Mouse (Mus musculus) CH12.LX (cell line): ENCODE measurements around the gene Cc2d1a. TPM values are rescaled to one million over a fixed set of nuclear protein-coding genes. Genes with fewer than 3 reads are reported as not detected.

Experiments
- DNase-seq: peaks from one replicate; pipeline ENCODE4 v3.0.0-alpha.2; 2013; ENCODE audit errors: extremely low read depth
- H3K27ac ChIP-seq: 2 replicates; pipeline ENCODE4 v1.5.1; 2012; ENCODE audit warnings: low read depth, mild to moderate bottlenecking, control low read depth, moderate library complexity; ENCODE audit not compliant: insufficient read depth
- H3K27me3 ChIP-seq: replicated peaks from 2 replicates; pipeline ENCODE3; 2012; ENCODE audit warnings: inconsistent platforms
- H3K36me3 ChIP-seq, 2 experiments: replicated peaks in 1 of 2; 2 replicates each; pipeline versions ENCODE3 to v1.6.1; 2012; ENCODE audit warnings: inconsistent platforms in 1 of 2, low read length in 1 of 2, mild to moderate bottlenecking in 1 of 2, mixed read lengths in 1 of 2, moderate library complexity in 1 of 2; ENCODE audit not compliant: control insufficient read depth in 1 of 2, insufficient read depth in 1 of 2
- H3K4me1 ChIP-seq, 2 experiments: 2 replicates each; pipeline ENCODE4 v1.6.1; 2012; ENCODE audit warnings: inconsistent platforms in 1 of 2, moderate library complexity in 1 of 2; ENCODE audit not compliant: insufficient read depth in 2 of 2, control insufficient read depth in 1 of 2
- H3K4me2 ChIP-seq: 2 replicates; pipeline ENCODE4 v1.6.1; 2012; ENCODE audit warnings: low read depth, mild to moderate bottlenecking, control low read depth; ENCODE audit not compliant: poor library complexity, insufficient read depth, severe bottlenecking
- H3K4me3 ChIP-seq, 3 experiments: fragments of 150-350 bp in 1 of 3; sonication (generic) in 1 of 3; replicated peaks in 1 of 3; 2 replicates each; pipeline versions ENCODE3 to v1.5.1; 2011 to 2012; ENCODE audit warnings: low read depth in 2 of 3, low read length in 2 of 3, mild to moderate bottlenecking in 2 of 3, moderate library complexity in 2 of 3, control low read depth in 1 of 3, improper control_type of control experiment in 1 of 3, inconsistent platforms in 1 of 3, mixed read lengths in 1 of 3; ENCODE audit not compliant: poor library complexity in 1 of 3
- H3K79me2 ChIP-seq: replicated peaks from 2 replicates; pipeline ENCODE4 v1.6.1; 2012; ENCODE audit warnings: mild to moderate bottlenecking, moderate library complexity; ENCODE audit not compliant: control insufficient read depth, poor library complexity, insufficient read depth, severe bottlenecking; ENCODE audit errors: extremely low read depth
- H3K9ac ChIP-seq: 2 replicates; pipeline ENCODE4 v1.6.1; 2012; ENCODE audit warnings: low read depth, mild to moderate bottlenecking, control low read depth, moderate library complexity; ENCODE audit not compliant: insufficient read depth
- H3K9me3 ChIP-seq: replicated peaks from 2 replicates; pipeline ENCODE3; 2012; ENCODE audit warnings: low read length, inconsistent platforms, mixed read lengths
- BHLHE40 ChIP-seq: IDR thresholded peaks from 2 replicates; pipeline ENCODE4 v1.6.1; 2011; ENCODE audit warnings: mild to moderate bottlenecking, low read depth, low read length, improper control_type of control experiment
- CHD1 ChIP-seq: IDR thresholded peaks from 2 replicates; pipeline ENCODE4 v1.6.1; 2012; ENCODE audit warnings: low read depth, low read length, improper control_type of control experiment, inconsistent platforms
- CHD2 ChIP-seq: IDR thresholded peaks from 2 replicates; pipeline ENCODE4 v1.6.1; 2011; ENCODE audit warnings: low read length, improper control_type of control experiment
- ELF1 ChIP-seq: IDR thresholded peaks from 2 replicates; pipeline ENCODE4 v1.6.1; 2014; ENCODE audit warnings: low read depth, mild to moderate bottlenecking, inconsistent platforms, low read length, improper control_type of control experiment
- EP300 ChIP-seq: IDR thresholded peaks from 2 replicates; pipeline ENCODE4 v1.6.1; 2011; ENCODE audit warnings: low read length, improper control_type of control experiment
- ETS1 ChIP-seq: conservative IDR thresholded peaks from 2 replicates; pipeline ENCODE4 v1.6.1; 2012; ENCODE audit warnings: low read depth, mild to moderate bottlenecking, inconsistent platforms, low read length, improper control_type of control experiment, moderate library complexity
- GABPA ChIP-seq: IDR thresholded peaks from 2 replicates; pipeline ENCODE4 v1.6.1; 2012; ENCODE audit warnings: low read depth, low read length, improper control_type of control experiment, inconsistent platforms; ENCODE audit not compliant: insufficient replicate concordance
- HCFC1 ChIP-seq: IDR thresholded peaks from 2 replicates; pipeline ENCODE4 v1.6.1; 2012; ENCODE audit warnings: low read depth, mild to moderate bottlenecking, inconsistent platforms, low read length, improper control_type of control experiment
- IRF4 ChIP-seq: IDR thresholded peaks from 2 replicates; pipeline ENCODE4 v1.6.1; 2014; ENCODE audit warnings: low read depth, mild to moderate bottlenecking, inconsistent platforms, low read length, improper control_type of control experiment
- JUND ChIP-seq: conservative IDR thresholded peaks from 2 replicates; pipeline ENCODE4 v1.6.1; 2011; ENCODE audit warnings: low read depth, low read length, improper control_type of control experiment
- MAZ ChIP-seq: IDR thresholded peaks from 2 replicates; pipeline ENCODE4 v1.6.1; 2012; ENCODE audit warnings: low read depth, mild to moderate bottlenecking, inconsistent platforms, low read length, improper control_type of control experiment, moderate library complexity
- MEF2A ChIP-seq: IDR thresholded peaks from 2 replicates; pipeline ENCODE4 v1.6.1; 2014; ENCODE audit warnings: low read depth, mild to moderate bottlenecking, inconsistent platforms, low read length, improper control_type of control experiment, borderline replicate concordance
- MXI1 ChIP-seq: IDR thresholded peaks from 2 replicates; pipeline ENCODE4 v1.6.1; 2011; ENCODE audit warnings: mild to moderate bottlenecking, low read depth, low read length, improper control_type of control experiment
- MYC ChIP-seq: IDR thresholded peaks from 2 replicates; pipeline ENCODE4 v1.6.1; 2011; ENCODE audit warnings: low read depth, mild to moderate bottlenecking, improper control_type of control experiment, low read length
- NELFE ChIP-seq: IDR thresholded peaks from 2 replicates; pipeline ENCODE4 v1.6.1; 2011; ENCODE audit warnings: low read depth, low read length, improper control_type of control experiment
- NRF1 ChIP-seq: IDR thresholded peaks from 2 replicates; pipeline ENCODE4 v1.6.1; 2014; ENCODE audit warnings: low read depth, mild to moderate bottlenecking, inconsistent platforms, low read length, improper control_type of control experiment, moderate library complexity
- PAX5 ChIP-seq: IDR thresholded peaks from 2 replicates; pipeline ENCODE4 v1.6.1; 2012; ENCODE audit warnings: low read length, inconsistent platforms, mixed read lengths
- POLR2A ChIP-seq: IDR thresholded peaks from 2 replicates; pipeline ENCODE4 v1.6.1; 2011; ENCODE audit warnings: low read depth, mild to moderate bottlenecking, improper control_type of control experiment, low read length
- POLR2AphosphoS2 ChIP-seq: IDR thresholded peaks from 2 replicates; pipeline ENCODE4 v1.6.1; 2011; ENCODE audit warnings: low read depth, low read length, improper control_type of control experiment
- RAD21 ChIP-seq: IDR thresholded peaks from 2 replicates; pipeline ENCODE4 v1.6.1; 2011; ENCODE audit warnings: low read depth, mild to moderate bottlenecking, low read length, improper control_type of control experiment, moderate library complexity
- SIN3A ChIP-seq: IDR thresholded peaks from 2 replicates; pipeline ENCODE4 v1.6.1; 2012; ENCODE audit warnings: low read length, improper control_type of control experiment, inconsistent platforms
- SMC3 ChIP-seq: IDR thresholded peaks from 2 replicates; pipeline ENCODE4 v1.6.1; 2011; ENCODE audit warnings: low read depth, low read length, improper control_type of control experiment
- TBP ChIP-seq: conservative IDR thresholded peaks from 2 replicates; pipeline ENCODE4 v1.6.1; 2011; ENCODE audit warnings: low read depth, low read length, improper control_type of control experiment
- TCF12 ChIP-seq: IDR thresholded peaks from 2 replicates; pipeline ENCODE4 v1.6.1; 2014; ENCODE audit warnings: low read depth, mild to moderate bottlenecking, inconsistent platforms, low read length, improper control_type of control experiment
- UBTF ChIP-seq: IDR thresholded peaks from 2 replicates; pipeline ENCODE4 v1.6.1; 2012; ENCODE audit warnings: low read depth, mild to moderate bottlenecking, inconsistent platforms, low read length, improper control_type of control experiment, moderate library complexity
- USF1 ChIP-seq: IDR thresholded peaks from 2 replicates; pipeline ENCODE4 v1.6.1; 2014; ENCODE audit warnings: low read depth, mild to moderate bottlenecking, inconsistent platforms, low read length, improper control_type of control experiment
- USF2 ChIP-seq: conservative IDR thresholded peaks from 2 replicates; pipeline ENCODE4 v1.6.1; 2011; ENCODE audit warnings: low read depth, low read length, improper control_type of control experiment
- ZC3H11A ChIP-seq: IDR thresholded peaks from 2 replicates; pipeline ENCODE4 v1.6.1; 2012; ENCODE audit warnings: low read depth, mild to moderate bottlenecking, inconsistent platforms, low read length, improper control_type of control experiment
- ZMIZ1 ChIP-seq: IDR thresholded peaks from 2 replicates; pipeline ENCODE4 v1.6.1; 2012; ENCODE audit warnings: low read depth, mild to moderate bottlenecking, inconsistent platforms, low read length, improper control_type of control experiment
- ZNF384 ChIP-seq: IDR thresholded peaks from 2 replicates; pipeline ENCODE4 v1.6.1; 2012; ENCODE audit warnings: low read depth, low read length, improper control_type of control experiment, inconsistent platforms
- dilution Hi-C: fragments of 300-500 bp; cut with MboI; formaldehyde crosslinking; loops from 2 replicates; pipeline ENCODE4 v1.14.3; 2020; ENCODE audit warnings: low sequenced_read_pairs; ENCODE audit not compliant: extremely low pct_unique_long_range_greater_than_20kb, extremely low pct_ligation_motif_present
- in situ Hi-C: fragments of 300-500 bp; cut with MboI; formaldehyde crosslinking; loops from 3 replicates; pipeline ENCODE4 v1.14.3; 2019; ENCODE audit warnings: low sequenced_read_pairs, low pct_ligation_motif_present, low pct_unique_long_range_greater_than_20kb, mixed read lengths
- polyA plus RNA-seq: library from polyadenylated mRNA; unstranded; fragments of >175 nt; gene quantifications from 2 replicates; pipeline ENCODE4 v1.2.1, GENCODE M21; 2012; ENCODE audit warnings: low read depth; ENCODE audit not compliant: insufficient read length
- total RNA-seq, 2 experiments: library from RNA; depleted of rRNA; stranded (reverse); fragments of 300-350 nt in 1 of 2; fragments of >200 nt in 1 of 2; gene quantifications; 2 replicates each; pipeline ENCODE4 v1.2.3; 2012 to 2014

Gene Cc2d1a
- total and polyA plus RNA-seq, 3 experiments = 2.8 to 11.4 (median 7.8) TPM

DNA sequence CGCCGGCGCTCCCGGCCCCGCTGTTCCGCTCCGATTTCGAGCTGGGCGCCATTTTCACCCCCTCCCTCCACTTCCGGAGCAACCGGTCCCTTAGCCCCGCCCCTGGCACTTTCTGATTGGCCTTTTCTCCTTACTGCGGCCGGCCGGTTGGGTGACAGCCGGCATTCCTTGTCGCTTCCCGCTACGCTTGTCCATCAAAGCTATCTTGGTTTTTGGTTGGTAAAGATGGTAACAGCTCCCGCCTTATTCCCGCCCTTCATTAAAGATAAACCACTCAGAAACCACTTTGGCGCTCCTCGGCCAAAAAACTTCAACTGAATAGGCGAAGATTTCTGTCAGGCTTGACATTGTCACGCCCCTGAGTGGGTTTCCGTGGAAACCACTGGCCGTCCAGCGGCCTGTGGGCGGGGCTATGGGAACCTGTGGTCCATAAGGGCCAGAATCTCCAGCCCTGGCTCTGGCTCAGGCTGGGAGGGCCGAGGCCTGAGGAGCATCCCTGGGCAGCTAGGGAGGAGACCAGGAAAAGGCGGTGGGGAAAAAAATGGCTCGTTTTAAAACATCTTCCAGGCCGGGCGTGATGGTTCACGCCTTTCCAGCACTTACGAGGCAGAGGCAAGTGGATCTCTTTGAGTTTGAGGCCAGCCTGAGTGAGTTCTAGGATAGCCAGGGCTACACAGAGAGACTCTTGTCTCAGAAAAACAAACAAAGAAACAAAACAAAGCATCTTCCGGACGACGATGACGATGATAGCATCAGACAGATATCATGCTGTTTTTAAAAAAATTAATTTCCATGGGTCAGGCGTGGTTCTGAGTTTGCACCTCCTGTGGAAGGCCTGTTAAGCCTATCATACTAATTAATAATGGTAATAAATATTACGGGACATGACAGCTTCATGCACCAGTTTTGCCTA is 42.8 kb downstream of the Cc2d1a start, which contains the start of gene Dcaf15:
Gene Dcaf15 (minus strand): TSS at position 72 of the 913 bp plus-strand sequence.
- Histone ChIP-seq H3K4me2 (peak within 1 kb of the TSS; percentile 94), H3K9ac (peak within 1 kb of the TSS; percentile 80), H3K4me1 (peaks cover 15 to 34% of the 10 kb centered on the region in 2 experiments), H3K27me3 (no peaks in the 10 kb centered on the region), H3K4me3 (peak within 1 kb of the TSS; percentile 65 to 71 (median 68)), H3K36me3 (peaks cover 27 to 31% of the 10 kb centered on the region in 2 experiments), H3K9me3 (peaks cover 3% of the 10 kb centered on the region), H3K27ac (peak within 1 kb of the TSS; percentile 93), H3K79me2 (peaks cover 14% of the 10 kb centered on the region)
- TF ChIP-seq POLR2AphosphoS2 (no peak), NELFE (peak; percentile 50), ELF1 (peak; percentile 92), POLR2A (peak; percentile 83), ZMIZ1 (peak; percentile 61; the same call in 1 of the 2 replicates), TCF12 (peak; percentile 72), MAZ (peak; percentile 71; the same call in 1 of the 2 replicates), JUND (no peak), TBP (peak; percentile 52; the same call in 1 of the 2 replicates), MXI1 (peak; percentile 29; the same call in 1 of the 2 replicates), ETS1 (no peak), NRF1 (0 out of 2 replicates have a peak, but pooled peaks have one; percentile 22), HCFC1 (peak; percentile 54), CHD2 (peak; percentile 93)
- peak; percentile 99 for DNase-seq
- dilution Hi-C loops = no loop called here
- in situ Hi-C loops = loop anchor here (10.0 kb wide), 1 partner anchor 50 kb away; no protein-coding TSS in a partner anchor

DNA sequence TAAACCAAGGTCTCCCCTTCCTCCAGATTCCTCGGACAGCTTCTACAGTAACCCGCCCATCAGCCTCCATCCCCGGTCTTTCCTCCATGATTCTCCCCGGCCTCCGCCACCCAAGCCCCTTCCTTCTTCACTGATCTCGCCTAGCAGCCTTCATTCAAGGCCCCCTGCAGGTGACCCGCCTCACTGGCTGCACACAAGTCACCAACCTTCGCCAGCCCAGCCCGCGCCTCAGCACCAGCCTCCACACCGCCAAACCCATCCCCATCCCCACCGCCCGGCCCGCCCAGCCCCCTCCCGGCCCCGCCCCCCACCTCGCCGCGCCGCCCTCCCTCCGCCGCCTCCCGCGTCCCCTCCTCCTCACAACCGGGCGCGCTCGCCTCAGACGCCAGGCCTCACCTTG is 43.5 kb downstream of the Cc2d1a start:
- DNase-seq = peak; percentile 71
- dilution Hi-C loops = no loop called here
- H3K27ac ChIP-seq = no peak overlapping the region
- TF ChIP-seq EP300 (no peak), HCFC1 (no peak), USF2 (no peak), MYC (no peak), ZMIZ1 (no peak), RAD21 (peak; percentile 17), POLR2AphosphoS2 (no peak), IRF4 (no peak), USF1 (no peak), TBP (no peak), BHLHE40 (0 out of 2 replicates have a peak, but pooled peaks have one; percentile 11), MEF2A (no peak), POLR2A (no peak), CHD2 (no peak), ELF1 (no peak), CHD1 (no peak), ZC3H11A (no peak), SMC3 (peak; percentile 39), PAX5 (no peak), UBTF (no peak), ZNF384 (no peak), SIN3A (peak; percentile 77), GABPA (no peak)

More for the DNA sequence above, 43.5 kb downstream of the Cc2d1a start:
- H3K36me3 ChIP-seq = peaks cover 28 to 38% of the 10 kb centered on the region in 2 experiments
- H3K4me2 ChIP-seq = peak overlapping the region; percentile 94; the same call in 1 of the 2 replicates
- peaks cover 15 to 34% of the 10 kb centered on the region in 2 experiments for H3K4me1 ChIP-seq
- in situ Hi-C loops = loop anchor here (10.0 kb wide), 1 partner anchor 49 kb away; no protein-coding TSS in a partner anchor
- peaks cover 14% of the 10 kb centered on the region for H3K79me2 ChIP-seq
- H3K9me3 ChIP-seq = peaks cover 3% of the 10 kb centered on the region
- no peaks in the 10 kb centered on the region for H3K27me3 ChIP-seq
- peak overlapping the region; percentile 65 to 71 (median 68) for H3K4me3 ChIP-seq
- peak overlapping the region; percentile 80; the same call in 1 of the 2 replicates for H3K9ac ChIP-seq
